Mouse (Mus musculus) spleen, adult 2 months (tissue): ENCODE data around the gene Ntm.

Source experiments
- CTCF ChIP-seq: fragments of 200-500 bp; IDR thresholded peaks from 2 replicates; pipeline ENCODE4 v1.5.1; 2011; ENCODE audit warnings: mild to moderate bottlenecking, inconsistent platforms; ENCODE audit not compliant: insufficient read depth, insufficient read length, insufficient replicate concordance; ENCODE audit errors: extremely low read depth
- POLR2A ChIP-seq: fragments of 200-500 bp; IDR thresholded peaks from 2 replicates; pipeline ENCODE4 v1.6.1; 2011; ENCODE audit warnings: low read depth, low read length, inconsistent platforms

DNA sequence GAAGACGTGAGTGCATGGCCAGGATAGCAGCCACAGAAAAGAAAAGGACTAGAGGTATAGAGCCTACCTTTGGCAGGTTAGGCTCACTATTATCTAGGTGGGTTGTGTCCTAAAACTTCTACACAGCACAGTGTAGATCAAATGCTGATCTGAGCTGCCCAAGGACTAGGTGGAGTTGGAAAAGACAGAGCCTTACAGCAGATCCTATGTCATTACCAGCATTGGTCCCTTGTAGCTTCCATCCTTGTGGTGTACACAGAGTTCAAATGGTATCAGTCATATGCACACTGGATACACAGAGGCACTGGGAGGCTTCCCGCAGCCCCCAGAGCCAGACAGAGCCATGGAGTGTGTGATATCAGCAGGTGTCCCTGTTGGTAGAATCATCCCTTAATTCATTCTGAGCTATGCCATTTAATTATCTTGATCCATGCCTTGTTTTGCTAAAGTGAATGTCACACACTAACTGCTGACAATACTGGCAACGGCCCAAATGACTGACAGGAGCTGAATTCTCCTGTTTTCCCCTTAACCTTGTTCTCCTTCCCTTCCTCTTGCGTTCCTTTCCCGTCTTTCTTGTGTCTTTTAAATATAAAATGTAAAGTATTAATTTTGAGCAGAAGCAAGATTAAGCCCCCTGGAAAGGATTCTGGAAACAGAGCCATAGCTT is 271.6 kb downstream of the Ntm start:
- TF ChIP-seq POLR2A (no peak), CTCF (no peak)
